Mouse (Mus musculus): Measurements from ENCODE around the gene Ints1. TPM values are rescaled to one million over a fixed set of nuclear protein-coding genes. Genes with fewer than 3 reads are reported as not detected.

Gene Ints1
- 103 TPM for total RNA-seq (2023)

GRCm38 (mm10) chr5:139775216-139775926 lies at the start of gene Ints1:
Ints1 (minus strand) TSS chr5:139775674.

GRCm38 (mm10) chr5:139819538-139820181 lies 44.2 kb upstream of the Ints1 start, which contains the start of gene Tmem184a:
Tmem184a (minus strand) TSS chr5:139819917.

GRCm38 (mm10) chr5:139791227-139792158 lies 16.0 kb upstream of the Ints1 start, which contains the start of gene Mafk:
Mafk (plus strand) TSS chr5:139791513.

GRCm38 (mm10) chr5:139735677-139736503 lies 39.6 kb downstream of the Ints1 start, which contains the start of gene Micall2:
Micall2 (minus strand) TSS chr5:139736336.

Other genes with a start within 250 kb of the Ints1 start
- gene Uncx, start 232.2 kb downstream of the Ints1 start, total RNA-seq (2023): not detected
- gene Micall2, start 39.3 kb downstream of the Ints1 start, total RNA-seq (2023): 0.23 TPM
- gene Mafk, start 15.8 kb upstream of the Ints1 start, total RNA-seq (2023): 181 TPM
- not detected for gene Tmem184a, start 44.2 kb upstream of the Ints1 start, total RNA-seq (2023)
- gene Gm26938, start 50.7 kb upstream of the Ints1 start, total RNA-seq (2023): not detected
- gene Psmg3, start 51.2 kb upstream of the Ints1 start, total RNA-seq (2023): 10.7 TPM
- gene Elfn1, start 132.3 kb upstream of the Ints1 start, total RNA-seq (2023): not detected